Mouse (Mus musculus): ENCODE results near the gene Vmn1r184. TPM values are rescaled to one million over a fixed set of nuclear protein-coding genes. Genes with fewer than 3 reads are reported as not detected.
"Not testable (repeated sequence)": the region's sequence is repeated elsewhere in the genome, so short reads cannot be mapped to it uniquely, and the experiment has no call there.

Gene Vmn1r184
- polyA plus RNA-seq (2015; fragmentation: Nextera tagmentation; extraction: Ambion mirVana): not detected in 2 replicates

GRCm38 (mm10) chr7:26260034-26260433, at the start of gene Vmn1r184:
Gene Vmn1r184 (plus strand): TSS chr7:26260334.
- not testable (repeated sequence) for H3K27ac ChIP-seq (replicated peaks); H3K4me2 ChIP-seq (replicated peaks); H3K27me3 ChIP-seq; ATAC-seq (ENCODE audit: insufficient number of reproducible peaks, low FRiP score, low TSS enrichment, low read depth); H3K9ac ChIP-seq; H3K9me3 ChIP-seq (replicated peaks); H3K4me3 ChIP-seq (replicated peaks); H3K36me3 ChIP-seq; H3K4me1 ChIP-seq
- 69% methylated on average over 1 of the region's 1 CpGs for WGBS

DNA sequence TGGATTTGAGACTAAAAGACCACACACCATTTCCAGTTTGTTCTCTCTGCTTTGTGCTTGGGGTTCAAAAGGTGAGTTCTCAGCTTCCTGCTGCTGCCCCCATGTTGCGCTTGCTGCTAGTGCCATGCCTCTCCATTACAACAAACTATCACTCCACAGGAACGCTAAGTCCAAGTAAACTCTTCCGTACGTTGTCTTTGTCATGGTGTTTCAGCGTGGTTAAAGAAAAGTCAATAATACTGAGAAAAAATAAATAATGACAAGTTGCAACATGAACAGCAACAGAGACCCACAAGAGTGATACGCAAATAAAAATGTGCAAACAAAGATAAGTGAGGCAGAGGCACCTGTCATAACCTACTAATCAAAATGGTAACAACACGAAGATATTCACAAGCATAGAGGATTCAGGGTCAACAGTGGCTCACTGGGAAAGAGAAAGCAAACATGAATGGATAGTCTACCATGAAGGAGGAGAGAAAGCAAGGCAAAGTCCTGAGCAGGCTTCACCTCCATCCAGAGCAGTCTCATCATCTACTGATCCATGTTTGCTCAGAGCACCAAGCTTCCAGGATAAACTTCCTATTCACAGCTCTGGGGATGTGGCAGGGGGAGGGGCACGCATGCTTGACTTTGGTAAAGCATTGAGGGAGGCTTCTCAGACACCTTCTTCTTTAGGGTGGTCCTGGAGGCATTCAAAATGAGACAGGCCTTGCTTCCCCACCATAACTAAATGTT, 43.5 kb downstream of the Vmn1r184 start:
- not testable (repeated sequence) for H3K9ac ChIP-seq; ATAC-seq (ENCODE audit: insufficient number of reproducible peaks, low FRiP score, low TSS enrichment, low read depth); H3K4me3 ChIP-seq (replicated peaks); H3K27me3 ChIP-seq; H3K36me3 ChIP-seq; H3K9me3 ChIP-seq (replicated peaks); H3K27ac ChIP-seq (replicated peaks); H3K4me1 ChIP-seq; H3K4me2 ChIP-seq (replicated peaks)
- 76% methylated on average over 8 of the region's 8 CpGs for WGBS

DNA sequence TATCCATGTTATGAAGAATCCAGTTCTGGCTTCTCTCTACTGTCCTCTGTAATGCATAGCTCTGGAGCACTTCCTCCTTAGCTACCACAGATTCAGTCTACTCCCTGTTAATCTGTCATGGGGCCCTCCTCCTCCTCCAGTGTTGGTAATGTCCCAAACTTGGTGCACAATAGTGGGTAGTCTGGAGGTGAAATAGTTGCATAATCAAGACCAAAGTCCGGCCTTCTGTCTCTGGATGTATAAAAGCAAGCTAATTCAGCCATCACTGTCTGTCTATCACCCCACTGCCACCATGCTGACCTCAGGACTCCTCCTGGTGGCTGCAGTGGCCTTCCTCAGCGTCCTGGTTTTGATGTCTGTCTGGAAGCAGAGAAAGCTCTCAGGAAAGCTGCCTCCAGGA, 46.8 kb downstream of the Vmn1r184 start, which contains the start of gene Cyp2a4:
Gene Cyp2a4, plus strand, starts transcription at position 244 of the 400 bp plus-strand sequence.
- ATAC-seq (ENCODE audit: insufficient number of reproducible peaks, low FRiP score, low TSS enrichment, low read depth): not testable (repeated sequence)

DNA sequence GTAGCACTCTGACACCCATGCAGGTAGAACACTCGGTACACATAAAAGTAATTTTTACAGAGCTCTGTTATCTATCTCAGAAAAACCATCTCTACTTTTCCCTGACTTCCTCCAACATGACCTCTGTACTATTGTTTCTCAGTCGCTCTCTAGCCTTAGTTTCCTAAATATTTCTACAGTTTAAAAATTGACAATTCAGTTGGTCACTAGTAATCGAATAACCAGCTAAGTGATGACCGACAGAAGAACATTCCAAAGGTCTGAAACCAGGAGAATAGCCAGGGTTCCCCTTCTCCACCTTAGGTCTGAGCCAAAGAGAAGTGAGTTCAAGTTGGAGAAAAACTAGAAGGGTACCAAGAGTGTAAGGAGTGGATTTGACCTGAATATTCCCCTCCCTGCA, 51.7 kb downstream of the Vmn1r184 start:
- ATAC-seq (ENCODE audit: insufficient number of reproducible peaks, low FRiP score, low TSS enrichment, low read depth): not testable (repeated sequence)
- 78% methylated on average over 4 of the region's 4 CpGs for WGBS

More for the DNA sequence above, 46.8 kb downstream of the Vmn1r184 start, which contains the start of gene Cyp2a4:
- not testable (repeated sequence) for H3K9me3 ChIP-seq (replicated peaks); H3K4me1 ChIP-seq; H3K27me3 ChIP-seq; H3K4me2 ChIP-seq (replicated peaks); H3K36me3 ChIP-seq; H3K4me3 ChIP-seq (replicated peaks); H3K27ac ChIP-seq (replicated peaks); H3K9ac ChIP-seq
- WGBS: 58% methylated on average over 2 of the region's 2 CpGs

DNA sequence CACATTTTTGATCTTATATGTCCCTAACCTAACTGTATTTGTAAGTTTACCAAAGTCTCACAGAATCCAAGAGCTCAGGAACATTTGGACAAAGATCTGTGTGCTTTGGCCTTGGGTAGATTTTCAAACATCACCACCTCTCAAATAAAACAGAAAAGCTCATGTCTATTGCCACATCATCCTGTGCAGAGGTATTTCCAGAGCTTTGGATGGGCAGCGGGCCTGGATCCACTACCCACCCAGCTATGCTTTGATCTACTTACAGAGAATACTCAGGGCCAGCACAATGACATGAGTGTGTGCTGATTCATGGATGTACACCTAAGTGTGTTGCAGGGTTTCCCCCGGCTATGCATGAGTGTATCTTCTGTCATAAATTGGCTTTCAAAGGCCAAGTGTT, 55.1 kb downstream of the Vmn1r184 start:
- H3K9me3 ChIP-seq (replicated peaks); H3K36me3 ChIP-seq; H3K4me2 ChIP-seq (replicated peaks); H3K9ac ChIP-seq; H3K4me3 ChIP-seq (replicated peaks); H3K4me1 ChIP-seq; H3K27me3 ChIP-seq; ATAC-seq (ENCODE audit: insufficient number of reproducible peaks, low FRiP score, low TSS enrichment, low read depth); H3K27ac ChIP-seq (replicated peaks): not testable (repeated sequence)
- WGBS: 86% methylated on average over 2 of the region's 2 CpGs

More for the DNA sequence above, 51.7 kb downstream of the Vmn1r184 start:
- not testable (repeated sequence) for H3K27ac ChIP-seq (replicated peaks); H3K4me2 ChIP-seq (replicated peaks); H3K4me1 ChIP-seq; H3K9me3 ChIP-seq (replicated peaks); H3K9ac ChIP-seq; H3K27me3 ChIP-seq; H3K36me3 ChIP-seq; H3K4me3 ChIP-seq (replicated peaks)

GRCm38 (mm10) chr7:26315809-26316208, 55.7 kb downstream of the Vmn1r184 start:
- not testable (repeated sequence) for ATAC-seq (ENCODE audit: insufficient number of reproducible peaks, low FRiP score, low TSS enrichment, low read depth); H3K36me3 ChIP-seq; H3K27me3 ChIP-seq; H3K27ac ChIP-seq (replicated peaks); H3K9me3 ChIP-seq (replicated peaks); H3K9ac ChIP-seq; H3K4me3 ChIP-seq (replicated peaks); H3K4me2 ChIP-seq (replicated peaks); H3K4me1 ChIP-seq
- 81% methylated on average over 4 of the region's 4 CpGs for WGBS

Other genes starting within 250 kb of the Vmn1r184 start
- not detected in 2 replicates for gene Cyp2b13, start 198.8 kb upstream of the Vmn1r184 start, polyA plus RNA-seq (2015; fragmentation: Nextera tagmentation; extraction: Ambion mirVana)
- gene Cyp2b9, start 86.9 kb upstream of the Vmn1r184 start, polyA plus RNA-seq (2015; fragmentation: Nextera tagmentation; extraction: Ambion mirVana): not detected in 2 replicates
- not detected in 2 replicates for gene Cyp2a4, start 46.8 kb downstream of the Vmn1r184 start, polyA plus RNA-seq (2015; fragmentation: Nextera tagmentation; extraction: Ambion mirVana)
- gene Nlrp9c, start 143.4 kb downstream of the Vmn1r184 start, polyA plus RNA-seq (2015; fragmentation: Nextera tagmentation; extraction: Ambion mirVana): not detected in 2 replicates
- not detected in 2 replicates for gene Nlrp4a, start 174.8 kb downstream of the Vmn1r184 start, polyA plus RNA-seq (2015; fragmentation: Nextera tagmentation; extraction: Ambion mirVana)

All from embryonic facial prominence, embryonic 15.5 days (tissue).